Mouse (Mus musculus) heart, embryonic 15.5 days (tissue): ENCODE results near the gene Capzb. TPM values are rescaled to one million over a fixed set of nuclear protein-coding genes. Genes with fewer than 3 reads are reported as not detected.
A peak's percentile ranks its signal among the peaks of the same experiment; 100 is the strongest.

Experiments
- ATAC-seq: fragments of 200-750 bp; cut with Nextera tagmentation; replicated peaks from 2 replicates; pipeline ENCODE4 v1.8.0; 2017; ENCODE audit warnings: low read depth, moderate TSS enrichment; ENCODE audit not compliant: insufficient number of reproducible peaks, insufficient read depth, low FRiP score
- H3K27ac ChIP-seq: fragments of 300-500 bp; sonication (generic); 2 replicates; pipeline ENCODE4 v1.5.1; 2015; ENCODE audit warnings: mild to moderate bottlenecking, inconsistent platforms
- H3K27me3 ChIP-seq: fragments of 300-500 bp; sonication (generic); 2 replicates; pipeline ENCODE4 v1.6.1; 2015; ENCODE audit warnings: inconsistent platforms
- H3K36me3 ChIP-seq: fragments of 300-500 bp; sonication (generic); 2 replicates; pipeline ENCODE4 v1.6.1; 2015; ENCODE audit warnings: mild to moderate bottlenecking, inconsistent platforms
- H3K4me1 ChIP-seq: fragments of 300-500 bp; sonication (generic); replicated peaks from 2 replicates; pipeline ENCODE4 v1.6.1; 2015; ENCODE audit warnings: inconsistent platforms
- H3K4me2 ChIP-seq: fragments of 300-500 bp; sonication (generic); 2 replicates; pipeline ENCODE4 v1.6.1; 2015; ENCODE audit warnings: inconsistent platforms, mild to moderate bottlenecking, moderate library complexity
- H3K4me3 ChIP-seq: fragments of 300-500 bp; sonication (generic); 2 replicates; pipeline ENCODE4 v1.5.1; 2015; ENCODE audit warnings: mild to moderate bottlenecking, inconsistent platforms
- H3K9ac ChIP-seq: fragments of 300-500 bp; sonication (generic); 2 replicates; pipeline ENCODE4 v1.6.1; 2015; ENCODE audit warnings: mild to moderate bottlenecking, inconsistent platforms
- H3K9me3 ChIP-seq: fragments of 300-500 bp; sonication (generic); replicated peaks from 2 replicates; pipeline ENCODE4 v1.6.1; 2016; ENCODE audit warnings: inconsistent platforms
- WGBS: fragments of 180-500 bp; shearing (Covaris S2); methylation state at CpG from one replicate; pipeline ENCODE4 v1.1.7; 2015; ENCODE audit warnings: mixed read lengths; 5-methylcytosine and 5-hydroxymethylcytosine counted together
- polyA plus RNA-seq: library from polyadenylated mRNA; unstranded; fragments of >200 nt; fragmentation: Nextera tagmentation; extraction: Ambion mirVana; gene quantifications from 2 replicates; pipeline ENCODE4 v1.2.1, GENCODE M21; 2015

The Capzb gene
- polyA plus RNA-seq, 1 experiment from 2014 or later = 363 TPM

GRCm38 (mm10) chr4:139311707-139312106 lies 119.0 kb downstream of the Capzb start:
- H3K4me2 ChIP-seq = peak overlapping the region; percentile 98
- no peaks in the 10 kb centered on the region for H3K9me3 ChIP-seq
- no peaks in the 10 kb centered on the region for H3K27me3 ChIP-seq
- peak overlapping the region; percentile 83 for H3K9ac ChIP-seq
- no peak overlapping the region for H3K27ac ChIP-seq
- H3K4me1 ChIP-seq = peaks cover 21% of the 10 kb centered on the region
- H3K4me3 ChIP-seq = peak overlapping the region; percentile 72
- peaks cover 15% of the 10 kb centered on the region; the same call in 1 of the 2 replicates for H3K36me3 ChIP-seq
- ATAC-seq = no peak
- WGBS = 22% methylated on average over 14 of the region's 14 CpGs

GRCm38 (mm10) chr4:139312632-139313031 lies 119.9 kb downstream of the Capzb start:
- no peak overlapping the region for H3K27ac ChIP-seq
- ATAC-seq = no peak
- WGBS = 68% methylated on average over 4 of the region's 4 CpGs
- no peaks in the 10 kb centered on the region for H3K27me3 ChIP-seq
- H3K4me2 ChIP-seq = no peak overlapping the region
- peaks cover 16% of the 10 kb centered on the region; the same call in 1 of the 2 replicates for H3K36me3 ChIP-seq
- no peak overlapping the region for H3K4me3 ChIP-seq
- peaks cover 21% of the 10 kb centered on the region for H3K4me1 ChIP-seq
- H3K9me3 ChIP-seq = no peaks in the 10 kb centered on the region
- H3K9ac ChIP-seq = no peak overlapping the region

- no peak overlapping the region for H3K4me2 ChIP-seq
- no peak overlapping the region for H3K4me3 ChIP-seq
- ATAC-seq = no peak
- no peaks in the 10 kb centered on the region for H3K9me3 ChIP-seq
- H3K9ac ChIP-seq = no peak overlapping the region
- no peaks in the 10 kb centered on the region for H3K27me3 ChIP-seq
- H3K27ac ChIP-seq = no peak overlapping the region
- H3K36me3 ChIP-seq = peaks cover 20% of the 10 kb centered on the region; the same call in 1 of the 2 replicates
- 85% methylated on average over 11 of the region's 11 CpGs for WGBS
- no peaks in the 10 kb centered on the region for H3K4me1 ChIP-seq
Measured at GRCm38 (mm10) chr4:139318449-139318848, 125.8 kb downstream of the Capzb start.

GRCm38 (mm10) chr4:139319740-139320139 lies 127.0 kb downstream of the Capzb start:
- Histone ChIP-seq H3K4me3 (no peak overlapping the region), H3K4me1 (no peaks in the 10 kb centered on the region), H3K36me3 (0 out of 2 replicates have a peak, but pooled peaks cover 14% of the 10 kb centered on the region), H3K4me2 (no peak overlapping the region), H3K27me3 (no peaks in the 10 kb centered on the region), H3K27ac (no peak overlapping the region), H3K9me3 (no peaks in the 10 kb centered on the region), H3K9ac (no peak overlapping the region)
- WGBS = 86% methylated on average over 4 of the region's 4 CpGs
- no peak for ATAC-seq

GRCm38 (mm10) chr4:139330605-139331004 lies 137.9 kb downstream of the Capzb start:
- H3K9ac ChIP-seq = peak overlapping the region; percentile 37; the same call in 1 of the 2 replicates
- H3K36me3 ChIP-seq = no peaks in the 10 kb centered on the region
- peaks cover 7% of the 10 kb centered on the region for H3K27me3 ChIP-seq
- 8% methylated on average over 10 of the region's 10 CpGs for whole genome bisulfite sequencing
- ATAC-seq = peak; percentile 76
- H3K27ac ChIP-seq = no peak overlapping the region
- H3K4me1 ChIP-seq = peaks cover 4% of the 10 kb centered on the region; the same call in 1 of the 2 replicates
- H3K4me2 ChIP-seq = peak overlapping the region; percentile 62
- H3K4me3 ChIP-seq = peak overlapping the region; percentile 42
- no peaks in the 10 kb centered on the region for H3K9me3 ChIP-seq

GRCm38 (mm10) chr4:139334631-139335295 lies 142.1 kb downstream of the Capzb start:
- WGBS = 57% methylated on average over 9 of the region's 9 CpGs
- H3K27ac ChIP-seq = no peak overlapping the region
- peaks cover 12% of the 10 kb centered on the region for H3K4me1 ChIP-seq
- no peak overlapping the region for H3K4me3 ChIP-seq
- no peak overlapping the region for H3K9ac ChIP-seq
- H3K27me3 ChIP-seq = peaks cover 19% of the 10 kb centered on the region
- H3K36me3 ChIP-seq = no peaks in the 10 kb centered on the region
- no peak for ATAC-seq
- H3K4me2 ChIP-seq = no peak overlapping the region
- no peaks in the 10 kb centered on the region for H3K9me3 ChIP-seq

- Histone ChIP-seq H3K4me3 (no peak overlapping the region), H3K4me2 (no peak overlapping the region), H3K9me3 (no peaks in the 10 kb centered on the region), H3K27ac (no peak overlapping the region), H3K36me3 (no peaks in the 10 kb centered on the region), H3K4me1 (peaks cover 12% of the 10 kb centered on the region), H3K27me3 (peaks cover 19% of the 10 kb centered on the region), H3K9ac (no peak overlapping the region)
- WGBS = 31% methylated on average over 7 of the region's 7 CpGs
- ATAC-seq = no peak
Measured at GRCm38 (mm10) chr4:139335507-139335906, 142.8 kb downstream of the Capzb start.

- peak; percentile 53; the same call in 1 of the 2 replicates for ATAC-seq
- Histone ChIP-seq H3K4me3 (peak overlapping the region; percentile 43), H3K9ac (0 out of 2 replicates have a peak overlapping the region, but pooled peaks have one; percentile 44), H3K9me3 (no peaks in the 10 kb centered on the region), H3K36me3 (no peaks in the 10 kb centered on the region), H3K4me1 (peaks cover 12% of the 10 kb centered on the region), H3K27me3 (peaks cover 19% of the 10 kb centered on the region), H3K27ac (no peak overlapping the region), H3K4me2 (peak overlapping the region; percentile 67)
- 15% methylated on average over 24 of the region's 24 CpGs for WGBS
Measured at GRCm38 (mm10) chr4:139336822-139337483, 144.3 kb downstream of the Capzb start.

- ATAC-seq = no peak
- no peaks in the 10 kb centered on the region for H3K9me3 ChIP-seq
- no peaks in the 10 kb centered on the region for H3K36me3 ChIP-seq
- no peak overlapping the region for H3K9ac ChIP-seq
- H3K4me1 ChIP-seq = peaks cover 12% of the 10 kb centered on the region
- peaks cover 15% of the 10 kb centered on the region for H3K27me3 ChIP-seq
- H3K27ac ChIP-seq = no peak overlapping the region
- H3K4me3 ChIP-seq = no peak overlapping the region
- WGBS = 40% methylated on average over 33 of the region's 33 CpGs
- no peak overlapping the region for H3K4me2 ChIP-seq
Measured at GRCm38 (mm10) chr4:139338145-139338544, 145.4 kb downstream of the Capzb start.

- H3K27me3 ChIP-seq = peaks cover 12% of the 10 kb centered on the region
- no peak overlapping the region for H3K9ac ChIP-seq
- 73% methylated on average over 4 of the region's 4 CpGs for WGBS
- H3K36me3 ChIP-seq = 0 out of 2 replicates have a peak, but pooled peaks cover 7% of the 10 kb centered on the region
- ATAC-seq = no peak
- H3K9me3 ChIP-seq = no peaks in the 10 kb centered on the region
- no peak overlapping the region for H3K4me2 ChIP-seq
- H3K4me1 ChIP-seq = peaks cover 11% of the 10 kb centered on the region
- H3K27ac ChIP-seq = no peak overlapping the region
- no peak overlapping the region for H3K4me3 ChIP-seq
Measured at GRCm38 (mm10) chr4:139340835-139341234, 148.1 kb downstream of the Capzb start.
